Mouse (Mus musculus): Measurements from ENCODE around the gene Ssc5d.
A peak's percentile ranks its signal among the peaks of the same experiment; 100 is the strongest.
"Not testable (repeated sequence)": the region's sequence is repeated elsewhere in the genome, so short reads cannot be mapped to it uniquely, and the experiment has no call there.

Gene Ssc5d

DNA sequence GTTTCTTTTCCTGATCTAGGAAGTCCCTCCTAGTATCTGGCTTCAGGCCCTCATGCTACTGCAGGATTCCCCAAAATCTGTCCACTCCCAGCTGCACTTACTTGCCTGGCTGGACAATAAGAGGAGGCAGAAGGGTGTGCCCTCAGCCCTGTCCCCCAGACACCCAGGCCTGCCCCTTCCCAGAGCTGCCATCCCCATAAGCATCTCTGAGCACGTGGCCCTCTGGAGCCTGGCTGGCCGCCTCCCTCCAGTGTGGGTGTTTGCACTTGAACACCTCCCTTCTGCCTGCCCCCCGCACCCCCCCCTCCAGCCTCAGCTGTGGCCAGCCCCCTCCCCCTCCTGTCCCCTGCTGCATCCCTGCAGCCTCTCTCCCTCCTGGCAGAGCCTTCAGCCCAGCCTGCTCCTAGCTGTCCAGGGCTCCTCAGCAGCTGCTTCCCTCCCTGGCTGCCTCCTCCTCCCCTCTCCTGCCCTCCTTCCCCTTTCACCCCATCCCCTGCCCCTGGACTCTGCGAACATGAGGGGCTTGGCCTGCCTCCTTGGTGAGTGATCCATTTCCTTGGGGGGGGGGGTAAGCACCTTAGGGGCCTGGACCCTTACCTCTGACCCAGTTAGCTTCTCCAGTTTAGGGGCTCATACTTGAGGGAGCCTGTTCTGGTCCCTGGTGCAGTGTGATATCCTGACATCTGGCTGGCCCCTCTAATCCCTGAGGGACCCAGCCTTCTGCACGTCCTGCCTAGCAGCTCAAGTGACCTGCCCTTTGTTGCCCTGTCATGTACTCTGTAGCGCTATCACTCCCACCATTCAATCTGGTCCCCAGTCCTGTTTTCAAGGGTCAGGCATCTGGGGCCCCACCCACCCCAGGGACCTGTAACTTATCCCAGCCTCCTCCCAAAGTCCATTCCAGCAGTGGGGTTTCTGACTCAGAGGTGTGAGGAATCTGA lies at the start of gene Ssc5d:
Gene Ssc5d (plus strand): TSS at position 345 of the 941 bp plus-strand sequence.
- DNase-seq (ENCODE audit: low spot score): no peak

- DNase-seq (ENCODE audit: low spot score): peak; percentile 76
These were observed 48.8 kb upstream of the Ssc5d start, which contains the start of gene Isoc2a for GRCm38 (mm10) chr7:4876753-4877221. Gene Isoc2a (plus strand): TSS chr7:4877153.

DNA sequence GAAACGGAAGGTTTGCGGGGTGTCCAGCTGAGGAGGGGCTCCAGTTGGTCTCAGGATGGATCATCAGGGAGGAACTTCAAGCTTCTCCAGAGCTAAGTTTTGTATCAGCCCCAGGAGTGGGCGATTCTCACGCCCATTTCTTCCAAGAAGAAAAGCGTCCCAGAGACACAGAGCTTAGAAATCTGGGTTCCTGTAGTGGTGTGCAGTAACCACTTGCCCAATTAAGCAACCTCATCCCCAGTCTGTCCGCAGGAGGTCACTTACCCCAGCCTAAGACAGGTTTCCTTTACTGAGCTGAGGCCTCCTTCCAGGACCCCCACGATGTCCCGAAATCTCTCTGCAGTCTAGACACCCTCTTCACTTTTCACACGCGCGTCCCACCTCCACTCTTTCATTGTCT lies 48.4 kb upstream of the Ssc5d start:
- no peak for DNase-seq (ENCODE audit: low spot score)

GRCm38 (mm10) chr7:4878186-4878585 lies 47.4 kb upstream of the Ssc5d start:
- DNase-seq (ENCODE audit: low spot score): no peak

DNA sequence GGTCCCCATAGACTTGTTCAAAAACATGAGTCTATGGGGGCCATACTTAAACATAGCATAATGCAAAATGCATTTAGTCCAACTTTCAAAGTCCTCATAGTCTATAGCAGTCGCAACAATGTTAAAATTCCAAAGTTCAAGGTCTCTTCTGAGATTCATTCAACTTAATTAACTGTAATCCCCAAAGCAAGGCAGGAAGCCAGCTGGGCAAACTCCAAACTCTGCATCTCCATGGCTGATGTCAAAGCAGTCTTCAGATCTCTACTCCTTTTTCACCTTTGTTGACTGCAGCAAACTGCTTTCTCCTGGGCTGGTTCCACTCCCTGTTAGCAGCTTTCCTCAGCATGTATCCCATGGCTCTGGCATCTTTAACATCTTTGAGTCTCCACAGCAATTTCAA lies 46.5 kb upstream of the Ssc5d start:
- not testable (repeated sequence) for DNase-seq (ENCODE audit: low spot score)

GRCm38 (mm10) chr7:4886680-4887079 lies 38.9 kb upstream of the Ssc5d start:
- DNase-seq (ENCODE audit: low spot score): no peak

- no peak for DNase-seq (ENCODE audit: low spot score)
These were observed 30.4 kb upstream of the Ssc5d start for GRCm38 (mm10) chr7:4895186-4895585.

DNA sequence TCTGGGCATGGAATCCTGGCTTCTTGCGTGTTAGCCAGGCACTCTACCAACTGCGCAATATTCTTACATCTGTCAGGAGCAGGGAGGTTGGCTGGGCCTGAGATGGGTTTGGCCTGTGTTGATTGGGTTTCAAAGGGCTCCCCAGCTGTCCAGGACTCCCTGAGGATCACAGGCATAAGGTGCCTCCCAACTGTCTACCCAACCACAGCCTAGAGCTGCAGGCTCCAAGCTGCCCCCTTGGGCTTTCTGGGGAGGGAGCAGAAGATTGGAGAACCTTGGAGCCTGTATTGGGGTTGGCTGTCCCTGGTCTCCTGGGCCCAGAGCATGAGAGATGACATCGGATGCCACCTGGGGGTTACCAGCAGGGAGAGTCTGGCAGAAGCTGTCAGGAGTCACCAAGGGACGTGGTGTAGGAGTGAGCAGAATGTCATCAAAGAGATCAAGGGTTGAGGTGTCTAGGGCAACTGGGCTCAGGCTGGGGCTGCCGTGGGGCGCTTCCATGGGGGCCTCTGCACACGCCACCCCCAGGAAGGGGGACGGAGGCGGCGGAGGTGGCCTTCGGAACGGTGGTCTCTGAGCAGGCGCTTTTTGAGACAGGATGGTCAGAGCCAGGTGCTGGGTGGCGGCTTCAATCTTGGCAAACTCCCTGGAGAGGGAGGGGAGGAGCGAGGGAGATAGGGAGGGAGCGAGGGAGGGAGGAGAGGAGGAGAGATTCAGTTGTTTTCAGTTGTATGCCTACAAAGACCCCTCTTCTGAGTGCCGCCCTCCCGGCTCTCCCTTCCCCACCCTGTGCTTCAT lies 26.5 kb upstream of the Ssc5d start:
- no peak for DNase-seq (ENCODE audit: low spot score)

DNA sequence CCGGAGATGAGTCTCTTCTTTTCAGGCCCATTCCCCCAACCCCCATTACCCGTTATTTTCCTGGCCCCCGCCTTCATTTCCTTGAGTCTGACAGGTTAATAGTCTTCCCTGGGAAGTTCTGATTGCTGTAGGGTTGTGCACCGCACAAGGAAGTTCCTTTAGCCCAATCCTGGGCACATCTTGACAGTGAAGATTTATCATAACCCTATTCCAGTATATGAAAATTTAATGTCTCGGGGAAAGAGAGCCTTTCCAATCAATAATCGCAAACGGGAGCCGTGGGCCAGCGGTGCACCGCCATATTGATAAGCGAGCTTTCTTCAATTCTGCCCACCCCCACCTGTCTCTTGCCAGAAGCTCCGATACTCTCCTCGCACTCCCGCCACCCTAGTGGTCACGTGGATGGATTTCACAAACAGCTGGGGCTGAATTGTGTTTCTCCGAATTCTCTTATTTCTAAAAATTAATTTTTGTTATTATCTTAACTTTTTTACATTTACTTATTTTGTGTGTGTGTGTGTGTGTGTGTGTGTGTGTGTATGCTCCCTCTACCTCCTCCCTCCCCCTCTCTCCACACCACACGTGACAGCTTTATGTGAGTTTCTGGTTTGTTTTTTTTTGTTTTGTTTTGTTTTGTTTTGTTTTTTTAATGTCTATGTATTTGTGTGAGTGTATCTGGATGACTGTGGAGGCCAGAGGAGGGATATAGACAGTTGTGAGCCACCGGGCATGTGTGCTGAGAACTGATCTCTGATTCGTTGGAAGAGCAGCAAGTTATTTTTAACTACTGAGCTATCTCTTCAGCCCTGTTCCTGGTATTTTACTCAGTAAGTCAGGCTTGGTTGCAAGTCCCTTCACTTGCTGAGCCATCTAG lies 25.7 kb upstream of the Ssc5d start:
- DNase-seq (ENCODE audit: low spot score): no peak

- DNase-seq (ENCODE audit: low spot score): no peak
These were observed 25.1 kb upstream of the Ssc5d start for GRCm38 (mm10) chr7:4900523-4900851.

GRCm38 (mm10) chr7:4901171-4901570 lies 24.4 kb upstream of the Ssc5d start:
- DNase-seq (ENCODE audit: low spot score): no peak

DNA sequence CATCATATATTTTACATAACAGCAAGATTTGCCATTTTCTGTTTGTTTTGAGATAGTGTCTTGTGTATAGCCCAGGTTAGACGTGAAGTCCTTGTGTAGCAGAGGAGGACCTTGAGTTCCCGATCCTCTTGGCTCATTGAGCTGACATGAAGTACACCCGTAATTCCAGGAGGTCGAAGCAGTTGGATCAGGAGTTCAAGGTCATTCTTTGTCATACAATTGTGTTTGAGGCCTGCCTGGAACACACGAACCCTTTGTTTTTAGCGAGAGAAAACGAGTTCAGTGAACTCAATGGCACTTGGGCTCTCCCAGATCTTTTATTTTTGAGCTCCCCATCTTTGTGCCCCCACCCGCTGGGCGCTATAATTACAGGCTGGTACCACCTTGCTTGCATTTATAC lies 23.2 kb upstream of the Ssc5d start:
- DNase-seq (ENCODE audit: low spot score): no peak

DNA sequence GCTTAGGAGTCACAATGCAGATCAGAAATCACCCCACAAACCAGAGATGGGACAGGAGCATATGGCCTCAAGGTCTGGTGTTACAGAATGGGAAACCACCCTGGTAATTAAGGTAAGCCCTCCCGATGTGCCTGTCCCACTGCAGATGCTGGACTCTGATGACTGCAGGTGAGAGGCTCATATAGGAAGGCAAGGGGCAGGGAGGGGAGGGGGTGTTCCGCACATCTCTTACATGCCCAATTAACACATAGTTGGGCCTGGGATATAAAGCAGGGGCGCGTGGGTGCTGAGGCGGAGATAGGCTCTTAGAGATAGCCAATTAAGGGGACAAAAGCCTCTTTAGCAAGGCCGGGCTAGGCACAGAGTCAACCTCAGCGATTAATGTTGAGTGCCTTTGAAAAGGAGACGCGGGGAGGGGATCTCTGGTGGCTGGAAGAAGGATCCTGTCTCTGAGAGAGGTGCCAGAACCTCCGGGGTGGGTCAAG lies 19.1 kb upstream of the Ssc5d start, which contains the start of gene Gm36210:
Gene Gm36210 (minus strand): TSS at position 51 of the 485 bp plus-strand sequence.
- no peak for DNase-seq (ENCODE audit: low spot score)

GRCm38 (mm10) chr7:4911561-4911960 lies 14.0 kb upstream of the Ssc5d start:
- no peak for DNase-seq (ENCODE audit: low spot score)

DNA sequence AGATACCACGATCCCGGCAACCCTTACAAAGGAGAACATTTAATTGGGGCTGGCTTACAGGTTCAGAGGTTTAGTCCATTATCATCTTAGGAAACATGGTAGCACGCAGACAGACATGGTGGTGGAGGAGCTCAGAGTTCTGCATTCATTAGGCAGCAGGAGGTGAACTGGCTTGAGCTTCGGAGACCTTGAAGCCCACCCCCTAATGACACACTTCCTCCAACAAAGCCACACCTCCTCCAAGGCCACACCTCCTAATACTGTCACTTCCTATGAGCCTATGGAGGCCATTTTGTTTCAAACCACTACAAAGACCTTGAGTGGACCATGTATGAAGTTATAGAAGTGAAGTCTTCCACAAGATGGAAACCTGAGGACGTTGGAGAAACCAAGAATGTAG lies 13.3 kb upstream of the Ssc5d start:
- no peak for DNase-seq (ENCODE audit: low spot score)

DNA sequence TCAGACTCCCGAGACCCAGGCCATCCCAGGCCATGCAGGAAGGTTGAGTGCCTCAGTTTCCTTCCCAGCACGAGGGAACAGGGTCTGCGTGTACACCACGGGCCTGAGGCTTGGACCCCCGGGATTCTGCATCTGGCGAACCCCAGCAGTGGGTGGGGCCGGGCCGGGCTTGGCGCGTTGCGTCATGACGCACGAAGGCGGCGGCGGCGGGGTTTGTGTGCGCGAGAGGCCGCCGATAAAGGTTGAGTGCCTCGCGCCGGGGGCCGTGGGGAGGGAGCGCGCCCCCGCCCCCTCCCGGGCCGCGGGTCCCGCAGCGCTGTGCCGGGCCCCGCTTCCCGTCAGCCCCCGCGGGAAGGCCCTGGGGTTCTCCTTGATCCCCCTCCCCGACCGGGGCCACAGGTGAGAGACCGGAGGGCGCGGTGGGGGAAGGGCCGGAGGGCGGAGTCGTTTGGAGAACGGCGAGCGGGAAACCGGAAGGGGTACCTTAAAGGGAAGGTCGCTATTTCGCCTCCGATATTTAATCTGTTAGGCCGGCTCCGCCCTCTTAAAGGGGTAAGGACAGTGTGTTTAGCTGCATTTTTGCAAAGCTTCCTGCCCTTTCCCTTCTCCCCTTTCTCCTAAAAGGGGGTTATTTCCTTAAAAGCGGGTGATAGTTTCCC lies 10.4 kb upstream of the Ssc5d start, which contains the start of gene Zfp628:
Gene Zfp628 (plus strand): TSS at position 211 of the 659 bp plus-strand sequence.
- peak; percentile 96 for DNase-seq (ENCODE audit: low spot score)

DNA sequence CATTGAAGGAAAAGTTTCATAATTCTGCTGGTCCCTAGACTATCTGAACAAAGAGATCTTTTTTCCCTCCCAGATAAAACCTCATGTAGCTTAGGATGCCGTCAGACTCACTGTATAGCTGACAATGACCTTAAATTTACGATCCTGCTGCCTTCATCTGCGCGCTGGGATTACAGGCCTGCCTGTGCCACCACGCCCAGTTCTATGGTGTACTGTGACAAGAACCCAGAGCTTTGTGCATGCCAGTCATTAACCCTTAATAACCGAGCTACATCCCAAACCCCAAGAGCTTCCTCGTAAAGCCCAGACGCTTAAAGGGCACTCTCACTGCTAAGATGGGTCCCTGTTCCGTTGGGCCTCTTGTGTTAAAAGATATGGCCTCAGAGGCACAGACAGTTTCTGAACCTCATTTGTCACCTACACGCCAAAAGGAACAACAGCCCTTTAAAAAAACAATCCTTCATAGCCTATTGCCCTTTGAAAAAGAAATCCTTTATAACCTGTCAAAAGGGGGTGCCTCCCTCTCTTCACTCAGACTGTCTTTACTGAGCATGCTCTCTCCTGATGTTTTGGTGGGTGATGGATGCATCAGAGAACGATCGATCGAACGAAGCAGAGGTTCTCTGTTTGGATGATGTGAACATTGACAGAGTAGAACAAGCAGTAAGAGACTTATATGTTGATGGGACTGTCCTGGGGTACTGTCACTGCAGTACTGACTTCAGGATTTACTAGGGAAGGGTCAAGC lies 9.7 kb upstream of the Ssc5d start:
- peak; percentile 42 for DNase-seq (ENCODE audit: low spot score)

GRCm38 (mm10) chr7:4917494-4917893 lies 8.1 kb upstream of the Ssc5d start:
- DNase-seq (ENCODE audit: low spot score): no peak

- no peak for DNase-seq (ENCODE audit: low spot score)
These were observed 6.9 kb upstream of the Ssc5d start for GRCm38 (mm10) chr7:4918681-4919080.

DNA sequence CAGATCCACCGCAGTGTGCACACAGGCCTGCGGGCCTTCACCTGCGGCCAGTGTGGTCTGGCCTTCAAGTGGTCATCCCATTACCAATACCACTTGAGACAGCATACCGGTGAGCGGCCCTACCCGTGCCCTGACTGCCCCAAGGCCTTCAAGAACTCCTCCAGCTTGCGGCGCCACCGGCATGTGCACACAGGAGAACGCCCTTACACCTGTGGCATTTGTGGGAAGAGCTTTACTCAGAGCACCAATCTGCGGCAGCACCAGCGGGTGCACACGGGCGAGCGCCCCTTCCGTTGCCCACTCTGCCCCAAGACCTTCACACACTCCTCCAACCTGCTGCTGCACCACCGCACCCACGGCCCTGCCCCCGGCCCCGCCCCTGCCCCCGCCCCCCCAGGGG lies 6.5 kb upstream of the Ssc5d start:
- no peak for DNase-seq (ENCODE audit: low spot score)
